Mouse (Mus musculus): ENCODE measurements around the gene Smox. TPM values are rescaled to one million over a fixed set of nuclear protein-coding genes. Genes with fewer than 3 reads are reported as not detected.
A peak's percentile ranks its signal among the peaks of the same experiment; 100 is the strongest.
"Not testable (repeated sequence)": the region's sequence is repeated elsewhere in the genome, so short reads cannot be mapped to it uniquely, and the experiment has no call there.

The Smox gene
- polyA plus RNA-seq, 1 experiment from 2014 or later: 21.2 TPM

GRCm38 (mm10) chr2:131457728-131458127, 33.6 kb upstream of the Smox start:
- no peak overlapping the region for H3K4me3 ChIP-seq (ENCODE audit: low read depth, low read length)
- no peaks in the 10 kb centered on the region for H3K36me3 ChIP-seq (ENCODE audit: control insufficient read depth, insufficient read depth, low read length)
- H3K9me3 ChIP-seq (ENCODE audit: control insufficient read depth, low read length): no peaks in the 10 kb centered on the region
- no peak overlapping the region for H3K27ac ChIP-seq (ENCODE audit: low read depth)
- no peaks in the 10 kb centered on the region for H3K4me1 ChIP-seq (replicated peaks; ENCODE audit: control insufficient read depth, insufficient read depth, low read length)
- no peak overlapping the region for H3K9ac ChIP-seq (ENCODE audit: low read length)
- H3K4me2 ChIP-seq (ENCODE audit: low read length): no peak overlapping the region
- ATAC-seq (replicated peaks; ENCODE audit: low FRiP score, low TSS enrichment, low read depth) (no peak), DNase-seq (ENCODE audit: low spot score) (no peak)
- no peaks in the 10 kb centered on the region for H3K27me3 ChIP-seq (replicated peaks; ENCODE audit: control insufficient read depth, insufficient read depth, low read length)
- 71% methylated on average over 7 of the region's 7 CpGs for WGBS

DNA sequence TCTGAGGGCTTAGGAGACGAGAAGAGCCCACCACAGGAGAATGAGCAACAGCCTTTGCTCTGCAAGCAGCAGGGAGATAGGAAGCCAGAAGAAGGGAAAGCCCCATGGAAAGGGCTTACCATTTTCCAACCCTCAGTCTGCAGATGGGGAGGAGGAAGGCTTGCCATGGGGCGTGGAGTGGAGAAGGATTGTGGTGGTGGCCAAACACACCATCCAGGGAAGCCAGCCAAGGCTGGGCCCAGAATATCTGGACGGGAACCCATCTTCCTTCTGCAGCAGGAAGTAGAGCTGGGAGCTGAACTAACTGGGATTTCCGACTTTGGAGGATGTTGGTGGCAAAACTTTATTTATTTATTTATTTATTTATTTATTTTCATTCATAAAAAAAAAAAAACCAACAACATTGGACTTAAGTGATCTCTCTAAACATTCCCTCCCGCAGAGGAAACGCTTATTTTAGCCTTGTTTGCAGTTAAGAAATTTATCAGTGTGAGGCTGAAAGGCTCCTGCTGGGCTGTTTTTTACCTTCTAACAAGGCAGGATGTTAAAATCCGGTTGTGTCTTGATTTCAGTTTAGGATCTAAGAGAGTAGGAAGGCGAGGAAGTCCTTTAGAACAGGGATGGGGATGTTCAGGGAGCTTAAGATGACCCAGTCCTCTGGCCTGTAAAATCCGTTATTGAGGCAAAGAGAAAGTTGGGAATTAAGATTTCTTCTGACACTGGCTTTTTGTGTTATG, 30.2 kb upstream of the Smox start:
- no peaks in the 10 kb centered on the region for H3K9me3 ChIP-seq (ENCODE audit: control insufficient read depth, low read length)
- 68% methylated on average over 9 of the region's 9 CpGs for WGBS
- no peak overlapping the region for H3K27ac ChIP-seq (ENCODE audit: low read depth)
- H3K4me1 ChIP-seq (replicated peaks; ENCODE audit: control insufficient read depth, insufficient read depth, low read length): no peaks in the 10 kb centered on the region
- DNase-seq (ENCODE audit: low spot score) (peak; percentile 38), ATAC-seq (replicated peaks; ENCODE audit: low FRiP score, low TSS enrichment, low read depth) (no peak)
- H3K4me2 ChIP-seq (ENCODE audit: low read length): no peak overlapping the region
- no peak overlapping the region for H3K4me3 ChIP-seq (ENCODE audit: low read depth, low read length)
- H3K27me3 ChIP-seq (replicated peaks; ENCODE audit: control insufficient read depth, insufficient read depth, low read length): no peaks in the 10 kb centered on the region
- no peaks in the 10 kb centered on the region for H3K36me3 ChIP-seq (ENCODE audit: control insufficient read depth, insufficient read depth, low read length)
- no peak overlapping the region for H3K9ac ChIP-seq (ENCODE audit: low read length)

GRCm38 (mm10) chr2:131462991-131463390, 28.3 kb upstream of the Smox start:
- Histone ChIP-seq H3K4me3 (ENCODE audit: low read depth, low read length) (no peak overlapping the region), H3K27me3 (replicated peaks; ENCODE audit: control insufficient read depth, insufficient read depth, low read length) (no peaks in the 10 kb centered on the region), H3K27ac (ENCODE audit: low read depth) (no peak overlapping the region), H3K4me1 (replicated peaks; ENCODE audit: control insufficient read depth, insufficient read depth, low read length) (no peaks in the 10 kb centered on the region), H3K9me3 (ENCODE audit: control insufficient read depth, low read length) (no peaks in the 10 kb centered on the region), H3K9ac (ENCODE audit: low read length) (no peak overlapping the region), H3K36me3 (ENCODE audit: control insufficient read depth, insufficient read depth, low read length) (no peaks in the 10 kb centered on the region), H3K4me2 (ENCODE audit: low read length) (no peak overlapping the region)
- DNase-seq (ENCODE audit: low spot score) (no peak), ATAC-seq (replicated peaks; ENCODE audit: low FRiP score, low TSS enrichment, low read depth) (no peak)
- WGBS: 78% methylated on average over 4 of the region's 4 CpGs

DNA sequence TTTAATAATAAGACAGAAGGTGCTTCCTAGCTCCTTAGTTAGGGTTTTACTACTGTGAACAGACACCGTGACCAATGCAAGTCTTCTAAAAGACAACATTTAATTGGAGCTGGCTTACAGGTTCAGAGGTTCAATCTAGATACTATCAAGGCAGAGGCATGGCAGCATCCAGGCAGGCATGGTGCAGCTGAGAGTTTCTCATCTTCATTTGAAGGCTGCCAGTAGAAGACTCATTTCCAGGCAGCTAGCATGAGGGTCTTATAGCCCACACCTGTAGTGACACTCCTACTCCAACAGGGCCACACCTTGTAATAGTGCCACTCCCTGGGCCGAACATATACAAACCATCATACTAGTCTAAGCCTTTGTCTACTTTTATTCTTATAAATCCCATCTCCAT, 27.1 kb upstream of the Smox start:
- Histone ChIP-seq H3K4me2 (ENCODE audit: low read length) (no peak overlapping the region), H3K9ac (ENCODE audit: low read length) (no peak overlapping the region), H3K27me3 (replicated peaks; ENCODE audit: control insufficient read depth, insufficient read depth, low read length) (no peaks in the 10 kb centered on the region), H3K9me3 (ENCODE audit: control insufficient read depth, low read length) (no peaks in the 10 kb centered on the region), H3K36me3 (ENCODE audit: control insufficient read depth, insufficient read depth, low read length) (no peaks in the 10 kb centered on the region), H3K27ac (ENCODE audit: low read depth) (no peak overlapping the region), H3K4me3 (ENCODE audit: low read depth, low read length) (no peak overlapping the region), H3K4me1 (replicated peaks; ENCODE audit: control insufficient read depth, insufficient read depth, low read length) (no peaks in the 10 kb centered on the region)
- 92% methylated on average over 2 of the region's 2 CpGs for WGBS
- ATAC-seq (replicated peaks; ENCODE audit: low FRiP score, low TSS enrichment, low read depth) (no peak), DNase-seq (ENCODE audit: low spot score) (peak; percentile 20)

DNA sequence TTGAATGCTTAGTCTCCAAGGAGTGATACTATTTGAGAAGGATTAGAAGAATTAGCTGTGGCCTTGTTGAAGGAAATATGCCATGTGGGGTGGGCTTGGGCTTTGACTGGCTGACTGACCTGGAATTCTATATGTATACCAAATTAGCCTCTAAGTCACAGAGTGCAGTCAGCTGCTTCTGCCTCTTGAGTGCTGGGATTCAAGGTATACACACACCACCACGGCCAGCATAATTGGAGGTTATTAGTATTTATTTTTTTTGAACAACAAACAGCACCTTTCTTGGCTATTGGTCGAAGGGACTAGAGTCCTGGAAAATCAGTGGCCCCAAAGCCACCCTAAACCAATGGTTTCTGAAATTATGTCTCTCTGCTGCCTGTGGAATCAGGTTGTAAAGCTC, 24.6 kb upstream of the Smox start:
- Histone ChIP-seq H3K4me1 (replicated peaks; ENCODE audit: control insufficient read depth, insufficient read depth, low read length) (no peaks in the 10 kb centered on the region), H3K9ac (ENCODE audit: low read length) (no peak overlapping the region), H3K4me2 (ENCODE audit: low read length) (no peak overlapping the region), H3K27me3 (replicated peaks; ENCODE audit: control insufficient read depth, insufficient read depth, low read length) (no peaks in the 10 kb centered on the region), H3K9me3 (ENCODE audit: control insufficient read depth, low read length) (no peaks in the 10 kb centered on the region), H3K4me3 (ENCODE audit: low read depth, low read length) (no peak overlapping the region), H3K27ac (ENCODE audit: low read depth) (no peak overlapping the region), H3K36me3 (ENCODE audit: control insufficient read depth, insufficient read depth, low read length) (no peaks in the 10 kb centered on the region)
- peak; percentile 16 for DNase-seq (ENCODE audit: low spot score)
- ATAC-seq (replicated peaks; ENCODE audit: low FRiP score, low TSS enrichment, low read depth): no peak
- WGBS: 68% methylated on average over 2 of the region's 2 CpGs

DNA sequence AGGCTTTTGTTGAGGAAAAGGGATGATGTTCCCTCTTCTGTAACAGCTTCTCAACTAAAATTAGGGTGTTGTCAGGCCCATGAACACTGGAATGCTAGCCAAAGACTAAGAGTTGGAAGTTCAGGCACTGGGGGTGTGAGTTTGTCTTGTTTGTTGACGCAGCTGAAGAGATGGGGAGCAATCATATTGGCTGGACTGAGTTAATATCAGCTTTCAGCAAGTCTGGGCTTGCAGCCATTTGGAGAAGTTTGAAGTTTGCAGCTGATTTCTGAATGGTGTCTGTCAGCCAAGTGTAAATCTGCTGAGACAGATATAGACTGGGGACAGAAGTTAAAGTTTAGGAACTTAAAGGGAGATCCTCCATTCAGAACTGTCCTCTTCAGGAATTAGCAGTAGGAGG, 21.4 kb upstream of the Smox start:
- H3K27ac ChIP-seq (ENCODE audit: low read depth): no peak overlapping the region
- H3K4me3 ChIP-seq (ENCODE audit: low read depth, low read length): no peak overlapping the region
- H3K9ac ChIP-seq (ENCODE audit: low read length): no peak overlapping the region
- ATAC-seq (replicated peaks; ENCODE audit: low FRiP score, low TSS enrichment, low read depth) (no peak), DNase-seq (ENCODE audit: low spot score) (peak; percentile 20)
- WGBS: 48% methylated on average over 1 of the region's 1 CpGs
- H3K27me3 ChIP-seq (replicated peaks; ENCODE audit: control insufficient read depth, insufficient read depth, low read length): no peaks in the 10 kb centered on the region
- H3K4me1 ChIP-seq (replicated peaks; ENCODE audit: control insufficient read depth, insufficient read depth, low read length): no peaks in the 10 kb centered on the region
- H3K9me3 ChIP-seq (ENCODE audit: control insufficient read depth, low read length): no peaks in the 10 kb centered on the region
- no peak overlapping the region for H3K4me2 ChIP-seq (ENCODE audit: low read length)
- H3K36me3 ChIP-seq (ENCODE audit: control insufficient read depth, insufficient read depth, low read length): no peaks in the 10 kb centered on the region

DNA sequence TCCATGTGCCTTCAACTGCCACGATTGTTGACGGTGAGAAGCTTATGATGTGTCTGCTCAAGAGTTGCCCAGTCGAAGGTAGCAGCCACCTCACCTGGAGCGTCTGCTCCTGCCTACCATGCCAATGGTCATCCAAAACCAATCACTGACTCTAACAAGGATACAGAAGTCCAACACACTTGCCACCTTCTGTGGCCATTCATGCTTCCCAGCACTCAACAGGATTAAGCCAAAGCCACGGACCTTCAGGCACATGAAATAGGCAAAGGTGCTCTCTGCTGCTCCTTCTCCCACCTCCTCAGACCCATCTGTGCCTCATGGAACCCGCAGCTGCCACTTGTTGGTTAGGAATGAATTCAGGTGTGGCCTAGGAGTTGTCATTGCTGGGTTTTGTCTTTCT, 17.5 kb upstream of the Smox start:
- H3K27ac ChIP-seq (ENCODE audit: low read depth): no peak overlapping the region

DNA sequence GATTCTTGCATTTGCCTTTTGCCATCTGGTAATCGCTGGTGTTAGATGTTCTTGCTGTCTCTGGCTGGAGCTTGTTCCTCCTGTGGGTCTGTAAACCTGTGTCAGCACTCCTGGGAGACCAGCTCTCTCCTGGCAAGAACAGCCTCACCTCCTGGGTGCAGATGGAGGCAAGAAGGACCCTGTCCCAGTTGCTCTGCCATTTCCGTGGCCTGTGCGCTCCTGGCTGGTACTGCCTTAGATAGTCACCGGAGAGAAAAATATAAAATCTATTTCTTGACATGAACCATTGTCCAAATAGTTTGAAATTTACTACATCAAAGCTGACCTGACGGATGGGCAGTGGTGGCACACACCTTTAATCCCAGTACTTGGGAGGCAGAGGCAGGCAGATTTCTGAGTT, 14.2 kb upstream of the Smox start:
- not testable (repeated sequence) for ATAC-seq (replicated peaks; ENCODE audit: low FRiP score, low TSS enrichment, low read depth); H3K9ac ChIP-seq (ENCODE audit: low read length); H3K27ac ChIP-seq (ENCODE audit: low read depth); H3K27me3 ChIP-seq (replicated peaks; ENCODE audit: control insufficient read depth, insufficient read depth, low read length); H3K4me1 ChIP-seq (replicated peaks; ENCODE audit: control insufficient read depth, insufficient read depth, low read length); H3K4me3 ChIP-seq (ENCODE audit: low read depth, low read length); H3K36me3 ChIP-seq (ENCODE audit: control insufficient read depth, insufficient read depth, low read length); H3K4me2 ChIP-seq (ENCODE audit: low read length); H3K9me3 ChIP-seq (ENCODE audit: control insufficient read depth, low read length)
- DNase-seq (ENCODE audit: low spot score): peak; percentile 13
- 84% methylated on average over 5 of the region's 5 CpGs for WGBS

More for the DNA sequence above, 17.5 kb upstream of the Smox start:
- DNase-seq (ENCODE audit: low spot score) (peak; percentile 24), ATAC-seq (replicated peaks; ENCODE audit: low FRiP score, low TSS enrichment, low read depth) (no peak)
- Histone ChIP-seq H3K4me1 (replicated peaks; ENCODE audit: control insufficient read depth, insufficient read depth, low read length) (no peaks in the 10 kb centered on the region), H3K4me3 (ENCODE audit: low read depth, low read length) (no peak overlapping the region), H3K4me2 (ENCODE audit: low read length) (no peak overlapping the region), H3K9ac (ENCODE audit: low read length) (no peak overlapping the region), H3K36me3 (ENCODE audit: control insufficient read depth, insufficient read depth, low read length) (no peaks in the 10 kb centered on the region), H3K27me3 (replicated peaks; ENCODE audit: control insufficient read depth, insufficient read depth, low read length) (no peaks in the 10 kb centered on the region), H3K9me3 (ENCODE audit: control insufficient read depth, low read length) (no peaks in the 10 kb centered on the region)
- 87% methylated on average over 6 of the region's 6 CpGs for WGBS

DNA sequence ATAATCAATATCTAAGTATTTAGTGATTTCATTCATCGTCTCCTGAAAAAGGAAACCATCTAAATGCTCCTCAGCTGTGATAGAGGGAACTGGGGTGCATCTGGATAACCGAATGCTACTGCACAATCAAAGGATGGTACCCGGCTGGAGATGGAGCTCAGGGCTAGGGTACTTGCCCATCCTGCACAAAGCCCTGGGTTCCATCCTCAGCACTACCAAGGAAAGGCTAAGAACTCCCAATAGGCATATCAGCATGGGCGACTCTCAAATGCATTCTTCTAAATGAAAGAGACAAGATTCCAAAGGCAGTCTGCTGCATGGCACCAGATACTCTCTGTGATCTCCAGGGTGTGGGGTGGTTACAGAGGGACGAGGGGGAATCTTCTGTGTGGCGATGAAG, 13.4 kb upstream of the Smox start:
- no peaks in the 10 kb centered on the region for H3K4me1 ChIP-seq (replicated peaks; ENCODE audit: control insufficient read depth, insufficient read depth, low read length)
- H3K9me3 ChIP-seq (ENCODE audit: control insufficient read depth, low read length): 0 out of 2 replicates have a peak, but pooled peaks cover 4% of the 10 kb centered on the region
- H3K27me3 ChIP-seq (replicated peaks; ENCODE audit: control insufficient read depth, insufficient read depth, low read length): no peaks in the 10 kb centered on the region
- ATAC-seq (replicated peaks; ENCODE audit: low FRiP score, low TSS enrichment, low read depth) (no peak), DNase-seq (ENCODE audit: low spot score) (peak; percentile 36)
- H3K4me3 ChIP-seq (ENCODE audit: low read depth, low read length): no peak overlapping the region
- H3K36me3 ChIP-seq (ENCODE audit: control insufficient read depth, insufficient read depth, low read length): no peaks in the 10 kb centered on the region
- WGBS: 86% methylated on average over 6 of the region's 6 CpGs
- no peak overlapping the region for H3K9ac ChIP-seq (ENCODE audit: low read length)
- H3K27ac ChIP-seq (ENCODE audit: low read depth): no peak overlapping the region
- no peak overlapping the region for H3K4me2 ChIP-seq (ENCODE audit: low read length)
